ENCODE assay signal across 13 mouse cellular contexts in the genomic region with DNA sequence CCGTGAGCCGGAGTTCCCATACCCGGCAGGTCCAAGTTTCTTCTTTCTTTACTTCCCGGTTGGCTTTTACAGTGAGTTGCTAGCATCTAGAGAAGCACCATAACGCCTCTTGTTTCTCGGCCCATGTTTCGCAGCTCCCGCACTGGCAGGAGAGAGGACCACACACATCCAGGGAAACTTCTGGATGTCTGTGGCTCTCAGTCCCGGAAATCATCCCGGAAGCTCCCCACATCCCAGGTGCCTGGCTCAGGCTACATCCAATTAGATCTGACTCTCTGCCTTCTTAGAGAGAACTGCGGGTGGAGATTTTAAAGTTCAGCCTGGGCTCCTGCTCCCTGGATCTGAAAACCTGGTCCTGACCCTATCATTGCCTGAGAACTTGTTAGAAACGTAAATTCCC.
"Had no signal": no experiment of that assay in that cellular context is flagged by ENCODE, and none has a peak within 500 bp of the region (broad histone marks: within the 10 kb centered on the region; RNA-seq: fewer than 3 reads in every experiment).

No protein-coding gene starts in this region.

- H3K4me2 ChIP-seq: limb, embryonic 12.5 days; liver, embryonic 13.5 days; lung, embryonic 15.5 days; midbrain, embryonic 12.5 days had no signal

- H3K9me3 ChIP-seq: limb, embryonic 12.5 days; liver, embryonic 13.5 days; lung, embryonic 15.5 days; megakaryocyte, embryonic 14.5 days; midbrain, embryonic 12.5 days had no signal

- DNase-seq: liver; liver, embryonic 13.5 days; liver, postnatal 0 days; lung, postnatal 14 days; right cerebral cortex, postnatal 4 days; spleen, adult 18-20 months; thymus, postnatal 36 days had no signal

- ATAC-seq: liver, postnatal 0 days; midbrain, embryonic 16.5 days had no signal

- H3K4me1 ChIP-seq: liver, embryonic 13.5 days; lung, embryonic 15.5 days; megakaryocyte, embryonic 14.5 days; midbrain, embryonic 12.5 days had no signal

- H3K4me3 ChIP-seq: limb, embryonic 12.5 days; liver, embryonic 13.5 days; lung, embryonic 15.5 days; megakaryocyte, embryonic 14.5 days; midbrain, embryonic 12.5 days had no signal

- H3K27me3 ChIP-seq: limb, embryonic 12.5 days; lung, embryonic 15.5 days; midbrain, embryonic 12.5 days had no signal

- H3K9ac ChIP-seq: limb, embryonic 12.5 days; liver, embryonic 13.5 days; liver, postnatal 0 days; lung, embryonic 15.5 days; midbrain, embryonic 12.5 days had no signal

- H3K27ac ChIP-seq: limb, embryonic 12.5 days; liver, embryonic 13.5 days; lung, embryonic 15.5 days; macrophage; midbrain, embryonic 12.5 days had no signal

- H3K36me3 ChIP-seq: limb, embryonic 12.5 days; liver, embryonic 13.5 days; lung, embryonic 15.5 days; midbrain, embryonic 12.5 days had no signal
